Mouse (Mus musculus) kidney, embryonic 14.5 days (tissue): ENCODE data around the gene Sox15. TPM values are rescaled to one million over a fixed set of nuclear protein-coding genes. Genes with fewer than 3 reads are reported as not detected.

Experiments
- ATAC-seq: fragments of 200-750 bp; cut with Nextera tagmentation; 2 replicates; pipeline ENCODE4 v1.8.0; 2017; ENCODE audit warnings: moderate number of reproducible peaks, mild to moderate bottlenecking, moderate TSS enrichment, moderate library complexity; ENCODE audit not compliant: low FRiP score, low TSS enrichment
- H3K27ac ChIP-seq: fragments of 300-500 bp; sonication (generic); 2 replicates; pipeline ENCODE4 v1.5.1; 2014; ENCODE audit warnings: low read depth, mild to moderate bottlenecking, low read length, moderate library complexity, mixed read lengths
- H3K27me3 ChIP-seq: fragments of 300-500 bp; sonication (generic); 2 replicates; pipeline ENCODE4 v1.6.1; 2014; ENCODE audit warnings: mild to moderate bottlenecking, low read length; ENCODE audit not compliant: control insufficient read depth, insufficient read depth
- H3K36me3 ChIP-seq: fragments of 300-500 bp; sonication (generic); 2 replicates; pipeline ENCODE4 v1.6.1; 2014; ENCODE audit warnings: low read length, mixed read lengths; ENCODE audit not compliant: control insufficient read depth, insufficient read depth
- H3K4me1 ChIP-seq: fragments of 300-500 bp; sonication (generic); 2 replicates; pipeline ENCODE4 v1.6.1; 2014; ENCODE audit warnings: low read length, mixed read lengths; ENCODE audit not compliant: control insufficient read depth, insufficient read depth
- H3K4me2 ChIP-seq: fragments of 300-500 bp; sonication (generic); replicated peaks from 2 replicates; pipeline ENCODE4 v1.6.1; 2014; ENCODE audit warnings: low read depth, mild to moderate bottlenecking, low read length
- H3K4me3 ChIP-seq: fragments of 300-500 bp; sonication (generic); 2 replicates; pipeline ENCODE4 v1.5.1; 2014; ENCODE audit warnings: mild to moderate bottlenecking, low read length
- H3K9ac ChIP-seq: fragments of 300-500 bp; sonication (generic); 2 replicates; pipeline ENCODE4 v1.6.1; 2014; ENCODE audit warnings: low read depth, mild to moderate bottlenecking, low read length, moderate library complexity
- H3K9me3 ChIP-seq: fragments of 300-500 bp; sonication (generic); 2 replicates; pipeline ENCODE4 v1.6.1; 2016; ENCODE audit warnings: low read length; ENCODE audit not compliant: control insufficient read depth
- WGBS: fragments of 180-500 bp; shearing (Covaris S2); extraction: QIAGEN DNeasy Blood & Tissue Kit; methylation state at CpG from one replicate; pipeline ENCODE4 v1.1.7; 2014; 5-methylcytosine and 5-hydroxymethylcytosine counted together
- polyA plus RNA-seq: library from polyadenylated mRNA; unstranded; fragments of >200 nt; fragmentation: Nextera tagmentation; extraction: Ambion mirVana; gene quantifications from 2 replicates; pipeline ENCODE4 v1.2.1, GENCODE M21; 2014

The Sox15 gene
- polyA plus RNA-seq = 0.51 TPM in 1 of 2 replicates, not detected in the other

DNA sequence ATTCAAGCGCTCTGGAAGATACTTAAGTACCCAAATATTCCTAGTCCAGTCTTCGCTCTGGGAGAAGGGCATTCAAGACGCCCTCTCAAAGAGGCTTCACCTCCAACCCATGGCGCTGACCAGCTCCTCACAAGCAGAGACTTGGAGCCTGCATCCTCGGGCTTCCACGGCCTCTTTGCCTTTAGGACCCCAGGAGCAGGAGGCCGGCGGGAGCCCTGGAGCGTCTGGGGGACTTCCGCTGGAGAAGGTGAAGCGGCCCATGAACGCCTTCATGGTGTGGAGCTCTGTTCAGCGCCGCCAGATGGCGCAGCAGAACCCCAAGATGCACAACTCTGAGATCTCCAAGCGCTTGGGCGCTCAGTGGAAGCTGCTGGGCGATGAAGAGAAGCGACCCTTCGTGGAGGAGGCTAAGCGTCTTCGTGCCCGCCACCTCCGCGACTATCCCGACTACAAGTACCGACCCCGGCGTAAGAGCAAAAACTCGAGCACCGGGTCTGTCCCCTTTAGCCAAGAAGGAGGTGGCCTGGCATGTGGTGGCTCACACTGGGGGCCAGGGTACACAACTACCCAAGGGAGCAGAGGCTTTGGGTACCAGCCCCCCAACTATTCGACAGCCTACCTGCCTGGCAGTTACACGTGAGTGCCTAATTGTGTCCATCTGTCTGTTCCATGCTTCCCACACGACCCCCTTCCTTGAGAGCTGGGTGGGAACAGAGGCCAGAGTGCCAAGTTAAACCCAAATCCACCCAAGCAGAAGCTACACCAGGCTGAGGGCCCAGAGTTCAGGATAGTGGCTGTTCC, at the start of gene Sox15:
Sox15 (plus strand) TSS at position 51 of the 801 bp plus-strand sequence.
- H3K27ac ChIP-seq = peak within 1 kb of the TSS; percentile 6; the same call in 1 of the 2 replicates
- peaks cover 69% of the 10 kb centered on the region for H3K36me3 ChIP-seq
- no peaks in the 10 kb centered on the region for H3K27me3 ChIP-seq
- no peak within 1 kb of the TSS for H3K9ac ChIP-seq
- peaks cover 5% of the 10 kb centered on the region; the same call in 1 of the 2 replicates for H3K4me1 ChIP-seq
- WGBS = 15% methylated on average over 34 of the region's 34 CpGs
- no peak within 1 kb of the TSS for H3K4me3 ChIP-seq
- H3K9me3 ChIP-seq = no peaks in the 10 kb centered on the region
- H3K4me2 ChIP-seq = no peak within 1 kb of the TSS
- ATAC-seq = peak; percentile 85

DNA sequence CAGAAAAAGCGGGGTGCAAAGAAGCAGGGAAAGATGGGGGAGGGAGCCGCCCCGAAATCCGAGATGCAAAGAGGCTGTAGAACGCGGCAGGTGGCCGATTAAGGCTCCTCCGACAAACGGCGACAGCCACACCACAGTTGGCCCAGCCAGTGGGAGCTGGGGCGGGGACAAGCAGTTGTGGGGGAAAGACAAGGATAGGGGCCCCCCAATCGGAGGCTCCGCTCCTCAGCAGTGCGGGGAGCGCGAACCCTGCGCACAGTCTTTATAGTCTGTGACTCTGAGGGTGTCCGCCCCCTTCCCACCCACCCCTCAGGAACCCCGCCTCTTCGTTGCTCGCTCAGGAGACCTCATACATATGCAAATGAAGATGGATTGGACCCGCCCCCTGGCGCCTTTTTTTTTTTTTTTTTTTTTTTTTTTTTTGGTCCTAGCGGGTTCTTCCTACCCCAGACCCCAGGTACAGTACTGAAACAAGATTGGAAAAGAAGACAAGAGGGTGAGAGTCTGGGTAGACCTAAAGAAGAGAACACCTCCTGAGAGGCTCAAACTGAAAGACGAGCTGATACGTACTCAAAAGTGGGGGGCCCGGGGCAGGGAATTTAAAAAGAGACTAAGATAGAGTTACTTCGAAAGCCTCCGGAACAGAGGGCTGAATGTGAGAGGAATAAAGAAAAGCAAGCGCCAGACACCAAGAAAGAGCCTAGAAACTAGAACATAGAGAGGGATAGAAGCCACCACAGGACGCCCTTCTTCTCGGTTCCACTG, 49.2 kb upstream of the Sox15 start, which contains the start of gene Atp1b2:
Atp1b2 (minus strand) TSS at position 217 of the 765 bp plus-strand sequence.
- H3K9me3 ChIP-seq = no peaks in the 10 kb centered on the region
- H3K4me1 ChIP-seq = peaks cover 20% of the 10 kb centered on the region
- no peaks in the 10 kb centered on the region for H3K36me3 ChIP-seq
- 0 out of 2 replicates have a peak within 1 kb of the TSS, but pooled peaks have one; percentile 4 for H3K27ac ChIP-seq
- 3% methylated on average over 32 of the region's 32 CpGs for WGBS
- H3K4me2 ChIP-seq = peak within 1 kb of the TSS; percentile 99
- peaks cover 7% of the 10 kb centered on the region; the same call in 1 of the 2 replicates for H3K27me3 ChIP-seq
- H3K4me3 ChIP-seq = peak within 1 kb of the TSS; percentile 62
- peak within 1 kb of the TSS; percentile 63 for H3K9ac ChIP-seq
- peak; percentile 91 for ATAC-seq

DNA sequence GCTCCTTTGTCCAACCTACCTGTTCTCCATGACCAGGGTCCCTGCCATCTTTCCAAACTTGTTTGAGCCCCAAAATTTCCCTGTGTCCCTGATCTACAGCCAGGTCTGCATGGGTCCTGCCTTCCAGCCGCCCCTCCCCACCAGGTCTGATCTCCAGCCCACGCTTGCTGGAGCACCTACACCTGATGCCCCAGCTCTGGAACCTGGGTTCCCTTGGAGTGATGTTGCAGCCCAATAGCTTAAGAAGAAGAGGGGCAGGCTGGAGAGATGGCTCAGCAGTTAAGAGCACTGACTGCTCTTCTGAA, 48.7 kb upstream of the Sox15 start:
- no peak for ATAC-seq
- H3K27ac ChIP-seq = no peak overlapping the region

DNA sequence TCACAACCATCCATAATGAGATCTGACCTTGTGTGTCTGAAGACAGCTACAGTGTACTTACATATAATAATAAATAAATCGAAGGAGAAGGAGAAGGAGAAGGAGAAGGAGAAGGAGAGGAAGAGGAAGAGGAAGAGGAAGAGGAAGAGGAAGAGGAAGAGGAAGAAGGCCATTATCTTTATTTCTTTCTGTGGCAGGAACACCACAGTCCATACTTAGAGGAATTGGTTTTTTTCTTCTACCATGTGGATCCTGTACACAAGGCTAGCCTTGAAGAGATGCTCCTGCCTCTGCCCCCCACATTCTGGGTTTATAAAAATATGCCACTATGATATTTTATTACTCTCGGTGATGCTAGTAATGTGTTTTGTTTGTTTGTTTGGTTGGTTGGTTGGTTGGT, 48.3 kb upstream of the Sox15 start:
- no peak overlapping the region for H3K4me2 ChIP-seq
- peaks cover 7% of the 10 kb centered on the region; the same call in 1 of the 2 replicates for H3K27me3 ChIP-seq
- H3K36me3 ChIP-seq = no peaks in the 10 kb centered on the region
- H3K4me1 ChIP-seq = peaks cover 19% of the 10 kb centered on the region
- WGBS = 95% methylated on average over 2 of the region's 2 CpGs
- no peaks in the 10 kb centered on the region for H3K9me3 ChIP-seq
- ATAC-seq = no peak
- H3K4me3 ChIP-seq = no peak overlapping the region
- H3K27ac ChIP-seq = no peak overlapping the region
- H3K9ac ChIP-seq = no peak overlapping the region

More for the DNA sequence above, 48.7 kb upstream of the Sox15 start:
- H3K4me1 ChIP-seq = peaks cover 19% of the 10 kb centered on the region
- peak overlapping the region; percentile 99 for H3K4me2 ChIP-seq
- H3K36me3 ChIP-seq = no peaks in the 10 kb centered on the region
- no peaks in the 10 kb centered on the region for H3K9me3 ChIP-seq
- H3K4me3 ChIP-seq = peak overlapping the region; percentile 62; the same call in 1 of the 2 replicates
- 59% methylated on average over 2 of the region's 2 CpGs for WGBS
- peaks cover 7% of the 10 kb centered on the region; the same call in 1 of the 2 replicates for H3K27me3 ChIP-seq
- peak overlapping the region; percentile 24; the same call in 1 of the 2 replicates for H3K9ac ChIP-seq

DNA sequence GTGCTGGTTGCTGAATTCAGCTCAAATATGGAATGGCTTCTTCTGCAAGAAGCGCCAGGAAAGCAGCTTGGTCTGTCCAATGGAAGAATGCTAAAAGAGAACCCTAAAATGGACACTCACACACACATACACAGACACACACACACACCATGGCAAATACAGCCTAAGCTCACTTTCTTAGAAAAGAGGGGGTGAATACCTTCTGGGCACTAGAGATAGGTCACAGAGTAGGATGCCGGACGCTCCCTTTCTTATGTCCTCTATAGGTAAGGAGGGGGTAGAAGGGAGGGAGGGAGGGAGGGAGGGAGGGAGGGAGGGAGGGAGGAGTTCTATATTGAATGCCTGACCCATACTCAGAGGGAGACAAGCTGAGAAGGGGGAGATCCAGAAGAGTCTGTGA, 46.6 kb upstream of the Sox15 start:
- H3K27me3 ChIP-seq = peaks cover 7% of the 10 kb centered on the region; the same call in 1 of the 2 replicates
- peaks cover 17% of the 10 kb centered on the region for H3K4me1 ChIP-seq
- no peaks in the 10 kb centered on the region for H3K9me3 ChIP-seq
- H3K9ac ChIP-seq = no peak overlapping the region
- H3K27ac ChIP-seq = no peak overlapping the region
- ATAC-seq = no peak
- H3K4me3 ChIP-seq = no peak overlapping the region
- WGBS = 91% methylated on average over 3 of the region's 3 CpGs
- no peak overlapping the region for H3K4me2 ChIP-seq
- no peaks in the 10 kb centered on the region for H3K36me3 ChIP-seq

DNA sequence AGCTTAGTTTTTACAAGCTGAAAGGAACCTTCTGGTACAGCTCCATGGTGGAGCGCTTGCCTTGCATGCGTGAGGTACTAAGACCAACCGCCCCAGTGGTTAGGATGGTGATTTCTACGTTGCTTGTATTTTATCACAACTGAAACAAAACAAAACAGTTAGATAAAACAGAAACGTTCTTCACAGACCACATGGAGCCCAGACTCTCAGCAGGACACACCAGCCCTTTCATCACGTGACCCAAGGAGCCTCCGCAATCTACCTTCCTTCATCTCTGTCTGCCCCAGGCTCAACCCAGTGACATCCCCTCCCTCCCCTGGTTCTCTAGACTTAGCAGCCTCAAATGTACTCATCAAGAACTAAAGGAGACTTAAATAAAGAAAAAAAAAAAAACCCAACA, 45.7 kb upstream of the Sox15 start:
- H3K9me3 ChIP-seq = no peaks in the 10 kb centered on the region
- H3K27ac ChIP-seq = no peak overlapping the region
- peaks cover 17% of the 10 kb centered on the region for H3K4me1 ChIP-seq
- H3K4me3 ChIP-seq = no peak overlapping the region
- H3K27me3 ChIP-seq = peaks cover 5% of the 10 kb centered on the region; the same call in 1 of the 2 replicates
- H3K9ac ChIP-seq = no peak overlapping the region
- ATAC-seq = no peak
- no peak overlapping the region for H3K4me2 ChIP-seq
- H3K36me3 ChIP-seq = no peaks in the 10 kb centered on the region
- WGBS = 64% methylated on average over 7 of the region's 7 CpGs

DNA sequence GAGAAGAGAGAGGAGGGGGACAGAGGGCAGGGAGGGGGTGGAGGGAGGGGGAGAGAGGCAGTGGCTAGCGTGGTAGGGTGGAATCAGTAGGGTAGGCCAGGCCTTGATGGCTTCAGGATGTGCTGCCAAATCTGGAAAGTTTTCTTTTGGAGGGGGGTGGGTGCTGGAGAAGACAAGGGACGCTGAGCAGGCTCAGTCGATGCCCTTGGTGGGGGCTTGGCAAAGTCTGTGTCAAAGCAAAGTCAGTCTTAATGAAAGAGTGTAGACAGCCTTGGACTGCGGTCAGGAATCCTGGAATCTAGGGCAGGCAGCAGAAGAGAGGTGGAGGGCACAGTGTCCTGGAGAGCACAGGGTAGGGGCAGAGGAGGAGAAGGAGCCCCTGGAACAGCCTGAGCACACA, 44.2 kb upstream of the Sox15 start:
- H3K4me2 ChIP-seq = no peak overlapping the region
- no peaks in the 10 kb centered on the region for H3K36me3 ChIP-seq
- no peak overlapping the region for H3K4me3 ChIP-seq
- H3K9me3 ChIP-seq = no peaks in the 10 kb centered on the region
- H3K27ac ChIP-seq = no peak overlapping the region
- H3K4me1 ChIP-seq = peaks cover 7% of the 10 kb centered on the region; the same call in 1 of the 2 replicates
- no peak for ATAC-seq
- no peaks in the 10 kb centered on the region for H3K27me3 ChIP-seq
- H3K9ac ChIP-seq = no peak overlapping the region
- WGBS = 74% methylated on average over 4 of the region's 4 CpGs

DNA sequence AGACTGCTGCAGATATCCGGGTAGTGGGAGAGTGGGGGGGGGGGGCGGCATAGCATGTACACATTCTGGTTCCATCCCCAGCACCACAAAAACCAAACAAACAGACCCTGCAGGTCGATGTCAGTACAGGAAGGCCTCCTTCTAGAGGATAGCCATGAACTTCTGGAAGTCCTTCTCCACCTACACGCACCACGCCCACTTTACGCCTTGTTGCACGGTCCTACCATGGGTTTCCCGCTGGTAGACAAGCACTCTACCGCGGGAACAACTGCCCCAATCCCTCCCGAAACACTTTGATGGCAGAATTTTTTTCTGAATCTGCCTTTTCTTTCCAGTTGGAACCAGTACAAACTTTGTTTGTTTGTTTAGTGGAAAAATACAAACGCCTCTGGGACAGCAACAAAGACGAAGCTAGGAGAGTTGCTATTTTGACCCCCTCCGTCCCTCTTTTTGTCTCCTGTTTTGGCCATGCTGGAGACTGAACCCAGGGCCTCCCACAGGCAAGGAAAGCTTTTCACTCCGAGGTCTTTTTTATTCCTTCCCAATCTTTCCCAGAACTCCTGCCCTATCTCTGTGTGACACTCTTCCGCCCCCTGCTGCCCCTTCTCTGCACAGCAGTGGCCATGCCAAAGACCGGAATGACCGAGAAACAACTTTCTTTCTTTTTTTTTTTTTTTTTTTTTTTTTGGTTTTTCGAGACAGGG, 41.4 kb upstream of the Sox15 start:
- Histone ChIP-seq H3K36me3 (no peaks in the 10 kb centered on the region), H3K4me3 (0 out of 2 replicates have a peak overlapping the region, but pooled peaks have one; percentile 0), H3K9me3 (no peaks in the 10 kb centered on the region), H3K4me1 (peaks cover 4% of the 10 kb centered on the region; the same call in 1 of the 2 replicates), H3K27me3 (no peaks in the 10 kb centered on the region), H3K4me2 (peak overlapping the region; percentile 21; the same call in 1 of the 2 replicates), H3K9ac (peak overlapping the region; percentile 18; the same call in 1 of the 2 replicates), H3K27ac (no peak overlapping the region; the same call in 1 of the 2 replicates)
- ATAC-seq = peak; percentile 72; the same call in 1 of the 2 replicates
- 11% methylated on average over 18 of the region's 19 CpGs for WGBS
